Comparison of ENCODE assay signal across 12 mouse cellular contexts in genomic region chr9:107600745-107601144, GRCm38 (mm10). TPM values are rescaled to one million over a fixed set of nuclear protein-coding genes. Genes with fewer than 3 reads are reported as not detected.
DNase-seq lines count a peak whose midpoint lies in the region; ATAC-seq and TF ChIP-seq lines count a peak whose summit lies in the region.
"Had no signal": no experiment of that assay in that cellular context is flagged by ENCODE, and none has a peak within 500 bp of the region (broad histone marks: within the 10 kb centered on the region; RNA-seq: fewer than 3 reads in every experiment).

No protein-coding gene starts in this region.

- peak; percentile 70 for TF ChIP-seq CTCF in intestine, postnatal 0 days (IDR thresholded peaks at IDR 0.05; ENCODE audit: low read depth)
- TF ChIP-seq CTCF in stomach, postnatal 0 days (IDR thresholded peaks at IDR 0.05; ENCODE audit: low read depth), result peak; percentile 61

- H3K9ac ChIP-seq in intestine, postnatal 0 days (ENCODE audit: low read depth, low read length), result no peak overlapping the region
- no peak overlapping the region for H3K9ac ChIP-seq in intestine, embryonic 15.5 days
- H3K9ac ChIP-seq in stomach, postnatal 0 days (ENCODE audit: low read length), result no peak overlapping the region
- H3K9ac ChIP-seq: hindbrain, embryonic 15.5 days; limb, embryonic 12.5 days had no signal

- no peak for TF ChIP-seq EP300 in stomach, postnatal 0 days (optimal IDR thresholded peaks at IDR 0.05)

- 0 out of 2 replicates have a peak overlapping the region, but pooled peaks have one; percentile 15 for H3K27ac ChIP-seq in intestine, postnatal 0 days (ENCODE audit: low read depth, low read length)
- H3K27ac ChIP-seq in intestine, embryonic 15.5 days, result no peak overlapping the region
- H3K27ac ChIP-seq in stomach, postnatal 0 days (replicated peaks), result no peak overlapping the region
- H3K27ac ChIP-seq: hindbrain, embryonic 15.5 days; limb, embryonic 12.5 days had no signal

- ATAC-seq in intestine, postnatal 0 days, result peak; percentile 25
- no peak for ATAC-seq in intestine, embryonic 15.5 days
- ATAC-seq in stomach, postnatal 0 days (ENCODE audit: low FRiP score, low TSS enrichment), result 0 out of 2 replicates have a peak, but pooled peaks have one; percentile 0

- 0 out of 2 replicates have a peak overlapping the region, but pooled peaks have one; percentile 9 for H3K4me2 ChIP-seq in intestine, postnatal 0 days (replicated peaks; ENCODE audit: low read depth)
- H3K4me2 ChIP-seq in intestine, embryonic 15.5 days (replicated peaks), result no peak overlapping the region
- H3K4me2 ChIP-seq in stomach, postnatal 0 days (replicated peaks; ENCODE audit: low read depth), result no peak overlapping the region
- H3K4me2 ChIP-seq: hindbrain, embryonic 15.5 days; limb, embryonic 12.5 days had no signal

- H3K36me3 ChIP-seq in intestine, postnatal 0 days (ENCODE audit: control insufficient read depth, insufficient read depth), result peaks cover 20% of the 10 kb centered on the region; the same call in 1 of the 2 replicates
- 0 out of 2 replicates have a peak, but pooled peaks cover 3% of the 10 kb centered on the region for H3K36me3 ChIP-seq in intestine, embryonic 15.5 days
- no peaks in the 10 kb centered on the region for H3K36me3 ChIP-seq in stomach, postnatal 0 days (ENCODE audit: control insufficient read depth, insufficient read depth, low read length)
- H3K36me3 ChIP-seq: hindbrain, embryonic 15.5 days had no signal

- no peak overlapping the region for H3K4me3 ChIP-seq in intestine, postnatal 0 days (ENCODE audit: low read depth, low read length)
- no peak overlapping the region for H3K4me3 ChIP-seq in intestine, embryonic 15.5 days (replicated peaks)
- no peak overlapping the region for H3K4me3 ChIP-seq in stomach, postnatal 0 days (ENCODE audit: low read depth, low read length)
- H3K4me3 ChIP-seq: erythroblast, embryonic 14.5 days; hindbrain, embryonic 15.5 days; limb, embryonic 12.5 days had no signal

- 0 out of 2 replicates have a peak, but pooled peaks cover 6% of the 10 kb centered on the region for H3K4me1 ChIP-seq in intestine, postnatal 0 days (replicated peaks; ENCODE audit: control insufficient read depth, insufficient read depth, low read length)
- H3K4me1 ChIP-seq in intestine, embryonic 15.5 days (replicated peaks), result peaks cover 32% of the 10 kb centered on the region
- no peaks in the 10 kb centered on the region for H3K4me1 ChIP-seq in stomach, postnatal 0 days (replicated peaks; ENCODE audit: control insufficient read depth, insufficient read depth)

- DNase-seq in lung, postnatal 10 days, result peak; percentile 50
- DNase-seq in lung, postnatal 36 days, result no peak
- peak; percentile 68 for DNase-seq in R1 (ENCODE audit: low read depth, low spot score)
- peak; percentile 81 for DNase-seq in stomach, postnatal 0 days (ENCODE audit: low spot score)
- no peak for DNase-seq in right cerebral cortex, postnatal 4 days
- DNase-seq: adrenal gland, postnatal 36 days; spleen, adult 18-20 months had no signal

- no peaks in the 10 kb centered on the region for H3K9me3 ChIP-seq in intestine, postnatal 0 days (ENCODE audit: control insufficient read depth)
- no peaks in the 10 kb centered on the region for H3K9me3 ChIP-seq in intestine, embryonic 15.5 days
- H3K9me3 ChIP-seq in stomach, postnatal 0 days (ENCODE audit: control insufficient read depth, low read length), result no peaks in the 10 kb centered on the region
- H3K9me3 ChIP-seq: hindbrain, embryonic 15.5 days; limb, embryonic 12.5 days had no signal

- WGBS in intestine, postnatal 0 days, result 66% methylated on average over 12 of the region's 12 CpGs
- 77% methylated on average over 12 of the region's 12 CpGs for WGBS in intestine, embryonic 15.5 days
- WGBS in stomach, postnatal 0 days, result 70% methylated on average over 12 of the region's 12 CpGs

- no peaks in the 10 kb centered on the region for H3K27me3 ChIP-seq in intestine, postnatal 0 days (replicated peaks; ENCODE audit: control insufficient read depth, insufficient read depth, low read length)
- no peaks in the 10 kb centered on the region for H3K27me3 ChIP-seq in intestine, embryonic 15.5 days (replicated peaks)
- H3K27me3 ChIP-seq in stomach, postnatal 0 days (ENCODE audit: control insufficient read depth, insufficient read depth, low read length), result no peaks in the 10 kb centered on the region
- H3K27me3 ChIP-seq: hindbrain, embryonic 15.5 days had no signal

RNA-seq across cellular contexts. Expression of gene Sema3b, which starts 8.3 kb away (rescaled TPM):
- polyA plus RNA-seq in intestine, postnatal 0 days (2015; fragmentation: Nextera tagmentation; extraction: Ambion mirVana), result 37.1 and 37.3 TPM in 2 replicates
- 34.7 and 37.5 TPM in 2 replicates for polyA plus RNA-seq in intestine, embryonic 15.5 days (2015; fragmentation: Nextera tagmentation; extraction: Ambion mirVana)
- 16.3 and 19.1 TPM in 2 replicates for polyA plus RNA-seq in stomach, postnatal 0 days (2015; fragmentation: Nextera tagmentation; extraction: Ambion mirVana)
- polyA plus RNA-seq: erythroblast, embryonic 14.5 days had no signal

RNA-seq across cellular contexts. Expression of gene Ifrd2, which starts 13.3 kb away (rescaled TPM):
- 36.9 and 38.9 TPM in 2 replicates for polyA plus RNA-seq in intestine, postnatal 0 days (2015; fragmentation: Nextera tagmentation; extraction: Ambion mirVana)
- polyA plus RNA-seq in intestine, embryonic 15.5 days (2015; fragmentation: Nextera tagmentation; extraction: Ambion mirVana), result 66.4 and 81.9 TPM in 2 replicates
- 35.5 and 42.7 TPM in 2 replicates for polyA plus RNA-seq in stomach, postnatal 0 days (2015; fragmentation: Nextera tagmentation; extraction: Ambion mirVana)

RNA-seq across cellular contexts. Expression of gene Hyal3, which starts 20.1 kb away (rescaled TPM):
- polyA plus RNA-seq in intestine, postnatal 0 days (2015; fragmentation: Nextera tagmentation; extraction: Ambion mirVana), result 0.31 and 0.50 TPM in 2 replicates
- 0.74 and 0.97 TPM in 2 replicates for polyA plus RNA-seq in intestine, embryonic 15.5 days (2015; fragmentation: Nextera tagmentation; extraction: Ambion mirVana)
- polyA plus RNA-seq in stomach, postnatal 0 days (2015; fragmentation: Nextera tagmentation; extraction: Ambion mirVana), result 1.3 and 1.4 TPM in 2 replicates
- polyA plus RNA-seq: erythroblast, embryonic 14.5 days had no signal

RNA-seq across cellular contexts. Expression of gene Naa80, which starts 22.1 kb away (rescaled TPM):
- 20.4 and 21.4 TPM in 2 replicates for polyA plus RNA-seq in intestine, postnatal 0 days (2015; fragmentation: Nextera tagmentation; extraction: Ambion mirVana)
- 15.1 and 19.1 TPM in 2 replicates for polyA plus RNA-seq in intestine, embryonic 15.5 days (2015; fragmentation: Nextera tagmentation; extraction: Ambion mirVana)
- polyA plus RNA-seq in stomach, postnatal 0 days (2015; fragmentation: Nextera tagmentation; extraction: Ambion mirVana), result 13.3 and 14.7 TPM in 2 replicates

RNA-seq across cellular contexts. Expression of gene Hyal1, which starts 24.0 kb away (rescaled TPM):
- polyA plus RNA-seq in intestine, postnatal 0 days (2015; fragmentation: Nextera tagmentation; extraction: Ambion mirVana), result 2.4 and 2.8 TPM in 2 replicates
- polyA plus RNA-seq in intestine, embryonic 15.5 days (2015; fragmentation: Nextera tagmentation; extraction: Ambion mirVana), result 5.9 and 7.4 TPM in 2 replicates
- polyA plus RNA-seq in stomach, postnatal 0 days (2015; fragmentation: Nextera tagmentation; extraction: Ambion mirVana), result 7.2 and 8.0 TPM in 2 replicates

Comparison
In these comparisons a context has a peak if more than half of its experiments do, and no peak if none do; other contexts are left out.
1. DNase-seq: peak in lung, postnatal 10 days (single experiment), R1 (single experiment) and stomach, postnatal 0 days (single experiment); none in lung, postnatal 36 days (single experiment) and right cerebral cortex, postnatal 4 days (single experiment).